Mouse (Mus musculus) cerebellum, adult (tissue): ENCODE results near the gene Olfr71.

ENCODE experiments used
- ATAC-seq: cut with Nextera tagmentation; 2 replicates; pipeline ENCODE4 v1.9.2; 2017; ENCODE audit warnings: mild to moderate bottlenecking, moderate library complexity, mixed read lengths; ENCODE audit not compliant: insufficient number of reproducible peaks, low FRiP score, low TSS enrichment

Gene Olfr71

DNA sequence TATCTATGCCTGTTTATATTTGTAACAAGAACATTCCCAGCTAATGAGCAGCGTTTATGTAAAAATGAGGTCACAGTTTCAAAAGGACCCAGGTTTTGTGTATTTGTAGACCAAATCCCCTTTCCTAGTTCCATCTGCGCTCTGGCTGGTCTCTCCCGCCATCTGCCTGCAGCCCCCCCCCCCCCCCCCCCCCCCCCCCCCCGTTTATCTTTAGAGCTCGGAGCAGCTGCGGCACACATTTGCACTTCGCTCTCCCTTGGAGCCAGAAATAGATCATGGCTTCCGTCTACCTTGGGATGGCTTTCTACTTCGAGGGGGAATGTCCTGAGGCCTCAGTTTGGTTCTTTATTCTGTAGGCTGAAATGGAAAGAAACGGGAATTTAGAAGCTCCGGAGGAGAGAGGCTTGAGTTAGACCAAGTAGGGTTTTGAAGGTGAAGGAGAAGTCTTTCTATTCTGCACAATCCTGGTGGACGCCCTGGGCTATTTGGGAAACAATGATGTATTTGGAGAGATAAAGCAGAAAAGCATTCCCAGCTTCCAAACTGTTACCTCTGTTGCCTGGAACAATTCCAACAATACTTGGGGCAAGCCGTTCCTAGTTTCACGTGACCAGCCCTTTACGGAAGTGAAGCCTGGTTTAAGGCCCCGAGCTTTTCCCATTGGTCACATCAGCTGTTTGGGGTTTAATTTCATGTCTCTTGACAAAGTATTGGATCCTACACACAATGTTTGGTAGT lies 10.6 kb upstream of the Olfr71 start:
- no peak for ATAC-seq

DNA sequence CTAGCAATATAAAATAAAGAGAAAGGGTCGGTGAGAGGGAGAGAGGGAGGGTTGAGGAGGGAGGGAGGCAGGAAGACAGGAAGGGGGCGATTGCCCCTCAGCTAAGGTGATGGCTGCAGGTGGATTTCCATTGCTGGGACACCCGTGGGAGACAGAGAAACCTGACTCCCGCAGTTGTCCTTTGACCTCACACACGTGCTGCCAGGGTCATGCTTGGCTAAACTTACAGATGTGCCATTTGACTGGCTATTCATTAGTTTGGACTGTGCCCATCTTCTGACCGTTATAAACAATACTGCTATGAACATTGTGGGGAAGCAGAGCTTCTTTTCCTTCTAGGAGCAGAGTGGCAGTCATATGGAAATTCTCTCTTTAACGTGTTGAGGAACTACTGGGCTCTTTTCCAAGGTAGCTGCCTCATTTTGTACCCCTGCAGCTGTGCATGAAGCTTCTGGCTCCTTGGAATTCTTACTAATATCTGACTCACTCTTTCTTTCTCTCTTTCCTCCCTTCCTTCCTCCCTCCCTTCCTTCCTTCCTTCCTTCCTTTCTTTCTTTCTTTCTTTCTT lies 3.7 kb upstream of the Olfr71 start:
- no peak for ATAC-seq

DNA sequence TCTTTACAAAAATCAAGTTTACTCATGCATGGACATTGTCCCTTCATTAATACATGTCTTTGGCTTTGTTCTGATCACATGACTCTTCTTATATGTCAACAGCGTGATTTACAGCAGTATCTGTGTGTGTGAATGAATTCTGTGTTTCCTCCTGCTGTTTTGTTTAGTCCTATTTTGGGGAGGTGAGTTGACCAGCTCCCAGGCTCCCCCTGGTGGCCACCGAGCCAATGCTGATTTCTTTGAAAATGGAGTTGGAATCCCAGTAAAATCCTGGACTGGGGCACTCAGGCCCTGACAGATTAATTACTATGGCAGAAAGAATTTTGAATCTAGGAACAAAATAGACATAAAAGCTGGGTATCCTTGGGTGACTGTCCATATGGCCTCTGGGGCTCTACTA lies 1.8 kb upstream of the Olfr71 start:
- peak; percentile 61; the same call in 1 of the 2 replicates for ATAC-seq

DNA sequence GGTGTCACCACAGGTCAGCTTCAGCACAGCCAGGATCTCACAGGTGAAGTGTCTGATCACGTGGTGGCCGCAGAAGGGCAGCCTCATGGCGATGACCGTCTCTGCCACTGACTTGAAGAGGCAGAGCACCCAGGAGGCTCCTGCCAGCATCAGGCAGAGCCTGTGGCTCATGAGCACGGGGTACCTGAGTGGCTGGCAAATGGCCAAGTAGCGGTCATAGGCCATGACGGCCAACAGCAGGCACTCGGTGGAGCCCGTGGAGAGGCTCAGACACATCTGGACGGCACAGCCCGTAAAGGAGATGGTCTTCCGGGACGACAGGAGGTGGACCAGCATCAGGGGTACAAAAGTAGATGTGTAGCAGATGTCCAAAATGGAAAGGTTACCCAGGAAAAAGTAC lies 4.1 kb downstream of the Olfr71 start:
- no peak for ATAC-seq

DNA sequence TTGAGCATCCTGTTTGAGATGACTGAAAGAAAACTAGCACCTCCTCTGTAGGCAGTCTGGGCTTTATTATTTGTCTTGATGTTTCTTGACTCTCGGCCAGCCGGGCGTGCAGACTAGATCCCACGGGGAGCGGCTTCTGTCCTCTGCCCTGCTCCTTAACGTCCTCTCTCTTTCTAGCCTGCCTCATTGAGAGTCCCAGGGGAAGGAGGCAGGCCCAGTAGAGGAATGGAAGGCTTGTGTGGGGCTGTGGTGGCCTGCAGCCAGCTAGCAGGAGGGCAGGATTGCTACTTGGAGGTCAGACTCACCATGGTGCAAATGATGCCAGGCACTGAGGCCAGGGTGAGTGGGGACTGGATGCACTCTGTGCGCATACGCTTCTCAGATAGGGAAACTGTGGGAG lies 6.2 kb downstream of the Olfr71 start:
- no peak for ATAC-seq

DNA sequence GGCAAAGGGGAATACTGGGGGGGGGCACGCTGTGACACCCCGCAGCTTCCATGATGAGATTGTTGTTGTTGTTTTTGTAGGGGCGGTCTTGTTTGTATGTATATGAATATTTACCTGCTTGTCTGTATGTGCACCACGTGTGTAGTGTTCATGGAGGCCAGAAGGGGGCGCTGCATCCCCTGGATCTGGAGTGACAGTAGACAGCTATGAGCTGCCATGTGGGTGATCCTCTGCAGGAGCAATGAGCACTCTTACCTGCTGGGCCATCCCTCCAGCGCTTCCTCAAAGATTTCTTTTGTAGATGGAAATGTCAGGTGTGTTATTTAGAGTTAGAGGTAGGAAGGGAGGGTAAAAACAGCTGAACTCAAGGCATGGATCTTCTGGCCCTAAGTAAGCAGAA lies 6.6 kb downstream of the Olfr71 start:
- no peak for ATAC-seq

DNA sequence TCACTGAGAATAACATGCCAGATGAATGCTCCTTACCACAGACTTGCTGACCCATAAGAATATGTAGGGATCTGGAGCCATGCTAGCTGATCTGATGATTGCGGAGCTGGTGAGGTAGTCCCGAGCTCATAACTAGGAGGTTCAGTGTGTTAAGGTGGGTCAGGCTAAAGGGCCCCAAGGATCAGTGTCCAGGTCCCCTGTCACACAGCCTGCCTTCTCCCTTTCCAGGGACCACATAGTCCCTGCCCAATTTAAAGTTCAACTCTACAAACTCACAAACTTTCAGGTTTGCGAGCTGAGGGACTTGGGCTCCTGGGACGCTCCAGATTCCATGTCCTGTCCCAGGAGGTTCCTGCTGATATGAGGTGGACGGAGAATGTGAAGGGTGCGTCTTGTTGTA lies 9.3 kb downstream of the Olfr71 start, which contains the start of gene Olfr70:
Olfr70 (minus strand) TSS at position 101 of the 400 bp plus-strand sequence.
- ATAC-seq = no peak

DNA sequence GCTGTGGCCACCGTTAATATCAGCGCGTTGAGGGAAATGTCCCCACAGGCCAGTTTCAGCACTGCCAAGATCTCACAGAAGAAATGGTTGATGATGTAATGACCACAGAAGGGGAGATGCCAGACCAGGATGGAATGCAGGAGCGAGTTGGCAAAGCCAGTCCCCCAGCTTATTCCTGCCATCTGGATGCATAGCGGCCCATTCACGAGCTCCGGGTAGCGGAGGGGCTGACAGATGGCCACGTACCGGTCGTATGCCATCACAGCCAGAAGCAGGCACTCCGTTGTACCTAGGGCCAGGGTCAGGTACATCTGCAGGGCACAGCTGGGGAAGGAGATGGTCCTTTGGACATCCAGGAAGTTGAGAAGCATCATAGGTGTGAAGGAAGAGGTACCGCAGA lies 13.5 kb downstream of the Olfr71 start:
- ATAC-seq = peak; percentile 65

DNA sequence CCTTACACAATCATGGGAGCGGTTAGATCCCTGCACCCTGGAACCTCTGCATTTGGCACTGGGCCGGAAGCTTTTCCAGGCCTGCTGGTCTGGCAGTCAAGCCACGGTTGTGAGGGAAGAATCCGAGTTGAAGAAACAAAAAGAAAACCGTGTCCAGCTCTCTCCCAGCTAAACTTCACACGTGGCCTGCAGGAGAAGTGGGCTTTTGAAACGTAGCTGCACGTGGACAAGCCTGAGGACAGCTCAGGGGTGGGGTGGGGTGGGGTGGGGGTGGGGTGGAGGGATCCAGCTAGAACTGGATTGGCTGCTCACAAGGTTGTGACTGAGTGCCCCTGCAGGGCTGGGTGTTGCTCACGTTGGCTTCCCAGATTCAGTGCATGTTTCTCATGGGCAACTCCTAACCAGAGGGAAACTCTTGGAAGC lies 14.8 kb downstream of the Olfr71 start:
- ATAC-seq = no peak

DNA sequence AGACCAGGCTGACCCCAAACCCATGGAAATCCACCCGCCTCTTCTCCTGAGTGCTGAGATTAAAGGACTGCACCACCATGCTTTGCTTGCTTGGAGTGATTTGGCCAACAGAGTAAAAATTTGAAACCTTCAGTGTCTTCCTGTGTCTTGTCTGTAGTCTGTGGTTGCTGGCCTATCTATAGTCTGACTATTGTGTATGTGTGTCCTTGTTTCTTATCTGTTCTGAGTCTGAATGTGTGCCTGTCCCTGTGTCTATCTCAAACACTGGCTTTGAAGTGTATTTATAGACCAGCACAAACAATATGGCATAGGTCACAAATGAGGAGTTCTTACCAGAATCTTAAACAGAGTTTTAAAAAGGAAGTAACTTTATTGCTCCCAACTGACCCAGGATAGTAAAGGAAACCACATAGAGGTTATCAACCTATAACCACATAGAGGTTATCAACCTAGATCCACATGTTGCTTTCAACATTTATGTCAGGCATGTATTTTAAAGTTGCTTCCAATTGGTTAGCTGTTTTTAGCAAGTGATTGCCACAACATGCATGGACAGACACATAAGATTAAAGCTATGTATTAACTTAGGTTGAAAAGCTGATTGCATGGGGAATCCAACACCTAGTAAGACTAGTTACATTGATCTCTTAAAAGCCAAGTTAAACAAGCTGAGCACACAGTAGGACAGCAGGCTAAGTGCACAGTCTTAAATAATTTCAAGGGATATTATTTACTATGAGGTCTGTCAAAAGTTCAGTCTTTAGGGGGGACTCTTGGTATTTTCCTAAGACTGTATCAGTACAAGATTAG lies 15.4 kb downstream of the Olfr71 start:
- ATAC-seq = no peak

DNA sequence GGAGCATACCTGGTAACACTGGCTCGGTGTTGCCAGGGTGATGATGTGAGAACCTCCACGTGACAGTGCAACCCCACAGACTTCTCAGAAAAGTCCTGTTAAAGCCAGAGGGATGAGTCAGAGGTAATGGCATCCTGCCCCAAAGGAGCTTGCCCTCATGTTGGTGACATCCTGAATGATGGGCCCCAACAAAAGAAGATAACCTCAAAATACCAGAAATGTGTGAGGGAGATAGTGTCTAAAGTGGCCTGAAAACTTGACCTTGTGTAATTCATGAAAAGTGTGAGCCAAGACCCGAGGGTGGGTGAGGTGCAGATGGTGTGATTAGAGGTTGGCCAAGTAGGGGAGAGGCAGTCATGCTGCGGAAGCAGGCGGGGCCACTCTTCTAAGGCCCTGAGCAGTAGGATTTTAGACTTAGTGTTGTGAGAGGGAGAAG lies 16.2 kb downstream of the Olfr71 start:
- no peak for ATAC-seq

DNA sequence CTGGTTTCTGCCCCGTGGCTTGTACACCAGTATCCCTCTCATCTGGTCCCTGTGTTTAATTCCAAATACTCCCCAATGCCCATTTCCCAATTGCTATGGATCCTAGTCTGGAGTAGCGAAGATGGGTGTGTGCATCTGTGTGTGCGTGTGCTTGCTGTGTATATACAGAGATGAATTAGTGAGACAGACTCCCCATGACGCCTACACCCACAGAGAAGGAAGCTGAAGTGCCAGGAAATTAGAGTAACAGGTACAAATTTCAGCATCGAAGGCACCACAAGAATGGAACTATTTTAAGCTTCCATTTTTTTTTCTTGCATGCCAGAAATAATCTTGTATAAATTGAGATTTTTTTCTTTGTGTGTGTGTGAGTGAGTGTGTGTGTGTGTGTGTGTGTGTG lies 19.0 kb downstream of the Olfr71 start:
- no peak for ATAC-seq

DNA sequence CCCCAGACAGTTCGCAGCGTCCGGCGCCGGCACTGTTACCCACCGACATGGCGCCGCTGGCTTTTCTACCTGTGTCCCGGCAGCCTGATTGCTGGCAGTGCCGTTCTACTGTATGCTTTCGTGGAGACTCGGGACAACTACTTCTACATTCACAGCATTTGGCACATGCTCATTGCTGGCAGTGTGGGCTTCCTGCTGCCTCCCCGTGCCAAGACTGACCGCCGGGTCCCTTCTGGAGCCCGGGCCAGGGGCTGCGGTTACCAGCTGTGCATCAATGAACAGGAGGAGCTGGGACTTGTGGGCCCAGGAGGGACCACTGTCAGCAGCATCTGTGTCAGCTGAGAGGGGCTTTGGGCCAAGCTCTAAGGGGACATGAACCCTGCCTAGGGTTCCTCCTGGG lies 20.0 kb downstream of the Olfr71 start:
- no peak for ATAC-seq

DNA sequence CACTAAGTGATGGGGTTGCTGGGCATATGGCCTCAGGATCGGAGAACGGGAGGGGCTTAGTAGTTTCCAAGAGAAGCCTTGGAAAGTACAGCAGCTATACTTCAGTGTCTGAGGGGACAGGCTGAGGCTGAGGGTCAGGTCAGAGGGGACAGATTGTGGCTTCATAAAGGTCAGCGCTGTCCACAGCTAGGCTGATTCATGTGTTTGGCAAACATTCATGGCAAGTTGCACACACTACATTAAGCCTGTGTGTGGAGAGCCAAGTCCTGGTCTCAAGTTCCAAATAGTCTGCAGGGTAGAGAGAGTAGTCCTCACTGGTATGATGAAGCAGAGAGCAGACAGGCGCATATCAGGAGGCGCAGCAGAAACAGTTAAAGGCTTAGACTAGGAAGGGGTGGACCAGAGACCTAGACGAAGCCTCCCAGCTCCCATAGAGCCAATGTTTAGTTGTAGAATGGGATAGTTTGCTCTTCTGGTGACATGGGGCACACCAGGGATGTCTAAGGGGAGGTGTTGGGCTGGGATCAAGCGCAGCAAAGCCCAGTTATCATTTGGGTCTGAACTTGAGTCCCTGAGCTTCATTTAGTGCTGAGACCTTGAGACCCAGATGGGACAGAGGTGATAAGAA lies 30.5 kb downstream of the Olfr71 start:
- no peak for ATAC-seq

DNA sequence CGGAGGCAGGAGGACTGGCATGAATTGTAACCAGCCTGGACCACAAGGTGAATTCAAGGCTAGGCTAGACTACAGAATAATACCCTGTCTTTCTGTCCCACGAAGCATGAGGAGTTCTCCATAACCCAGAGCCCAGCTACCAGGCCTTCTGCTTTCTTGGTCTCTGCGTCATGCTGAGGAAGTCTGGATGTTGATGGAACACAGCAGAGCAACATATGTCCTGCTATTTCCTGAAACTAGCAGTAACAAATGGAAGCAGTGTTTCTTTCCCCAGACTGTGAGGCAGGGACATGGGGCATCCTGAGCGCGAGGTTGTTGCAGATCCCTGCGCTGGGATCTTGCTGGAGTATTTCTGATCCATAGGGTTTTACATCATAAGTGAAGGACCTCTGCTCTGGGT lies 31.5 kb downstream of the Olfr71 start:
- peak; percentile 42; the same call in 1 of the 2 replicates for ATAC-seq

DNA sequence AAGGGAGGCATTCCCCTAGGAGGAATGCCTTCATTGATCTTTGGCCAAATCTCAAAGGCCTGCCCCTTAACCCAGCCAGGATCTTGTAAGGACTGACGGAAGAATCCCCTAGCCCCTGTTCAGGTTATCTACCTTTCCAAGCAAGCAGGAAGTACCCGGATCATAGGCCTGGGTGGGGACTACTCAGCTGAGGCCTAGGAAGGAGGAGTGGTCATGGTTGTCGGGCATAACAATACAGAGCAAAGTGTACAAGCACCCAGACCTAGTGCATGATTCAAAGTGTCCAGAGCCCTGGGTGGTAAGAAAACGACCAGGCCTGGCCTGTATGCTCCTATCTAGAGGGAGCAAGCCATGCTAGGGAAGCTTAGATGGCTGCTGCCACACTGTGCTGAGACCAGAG lies 34.4 kb downstream of the Olfr71 start:
- ATAC-seq = no peak

DNA sequence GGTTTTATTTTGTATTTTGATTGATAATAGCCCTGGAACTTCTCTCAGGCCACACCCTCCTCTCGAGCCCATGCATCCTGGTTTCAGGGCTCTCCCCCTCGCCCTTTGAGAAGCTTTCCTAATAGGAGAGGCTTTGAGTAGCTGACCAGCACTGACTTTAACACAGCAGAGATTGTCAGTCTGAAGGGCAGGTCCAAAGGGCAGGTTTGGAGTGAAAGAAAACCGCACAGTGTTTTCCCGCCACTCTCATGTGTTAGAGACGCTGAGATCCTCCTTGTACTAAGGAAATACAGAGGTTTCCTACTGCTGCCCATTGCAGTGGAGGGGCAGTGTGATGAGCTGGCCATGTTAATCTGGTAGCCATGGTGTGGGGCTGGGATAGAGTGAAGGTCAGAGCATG lies 35.1 kb downstream of the Olfr71 start:
- no peak for ATAC-seq

DNA sequence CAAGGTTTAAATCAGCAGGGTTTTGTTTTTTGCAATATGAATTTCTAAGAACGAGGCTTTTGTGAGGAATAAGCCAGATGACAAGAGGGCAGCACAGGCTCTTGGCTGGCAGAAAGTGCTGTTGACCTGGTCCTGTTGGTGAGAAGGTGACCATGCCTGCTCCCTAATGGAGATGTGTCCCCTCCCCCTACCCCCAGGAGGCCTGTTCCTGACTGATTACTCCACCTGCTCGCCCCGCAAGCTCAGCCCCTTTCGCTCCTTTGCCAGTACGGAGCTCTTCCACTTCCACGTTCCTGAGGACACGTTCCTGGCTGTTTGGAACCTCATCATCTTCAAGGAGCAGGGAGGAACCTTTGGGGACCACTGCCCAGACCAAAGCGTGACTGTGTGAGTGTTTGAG lies 36.4 kb downstream of the Olfr71 start:
- ATAC-seq = no peak

DNA sequence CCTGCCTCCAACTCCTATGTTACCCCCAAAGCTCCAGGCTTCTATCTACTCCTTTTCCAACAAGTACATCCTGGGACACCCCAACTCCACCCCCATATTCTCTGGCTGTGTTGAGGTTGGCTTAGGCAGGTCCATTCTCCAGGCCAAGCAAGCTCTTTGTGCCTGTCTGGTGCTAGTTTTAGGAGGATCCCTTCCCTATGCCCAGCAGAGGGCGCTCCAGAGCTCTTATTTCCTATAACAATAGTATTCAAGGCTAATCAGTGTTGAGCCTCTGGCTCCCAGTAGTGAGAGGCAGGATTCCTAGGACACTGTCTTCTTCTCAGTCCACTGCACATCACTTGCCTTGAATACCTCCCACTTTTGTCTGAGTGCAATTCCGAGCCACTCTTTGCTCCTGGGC lies 38.0 kb downstream of the Olfr71 start:
- peak; percentile 41; the same call in 1 of the 2 replicates for ATAC-seq

DNA sequence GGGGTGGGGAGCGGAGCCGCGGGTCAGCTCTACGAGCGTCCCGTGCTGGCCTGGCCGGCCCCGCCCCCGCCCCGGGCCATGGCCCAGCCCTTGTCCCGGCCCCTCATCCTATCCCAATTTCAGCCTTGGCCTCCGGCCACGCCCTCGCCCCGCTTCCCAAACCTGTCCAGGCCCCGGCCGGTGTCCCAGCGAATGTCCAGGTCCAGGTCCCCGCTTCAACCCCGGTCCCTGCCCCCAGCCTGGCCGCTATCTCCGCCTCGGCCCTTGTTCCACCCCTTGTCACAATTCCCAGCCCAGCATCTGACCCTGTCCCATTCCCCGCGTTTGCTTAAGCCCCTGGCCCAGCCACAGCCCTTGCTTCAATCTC lies 40.6 kb downstream of the Olfr71 start:
- peak; percentile 19; the same call in 1 of the 2 replicates for ATAC-seq
